Mouse (Mus musculus): ENCODE measurements at regions not wholly inside any gene's neighbourhood (a gene's known extent, or its start where the extent isn't known, plus 50 kb on each side); places are given as distances from the start of the nearest gene placed in this dataset.

- H3K27ac ChIP-seq (ENCODE audit: insufficient read depth, low read length) = no peak overlapping the region
- DNase-seq (ENCODE audit: low read depth in 1 of 2, low spot score in 2 of 2) = no peak
- H3K4me1 ChIP-seq (ENCODE audit: control insufficient read depth, insufficient read depth, insufficient read length) = no peaks in the 10 kb centered on the region
- no peak for TF ChIP-seq CTCF (IDR thresholded peaks at IDR 0.05; ENCODE audit: extremely low read depth, insufficient read depth, insufficient read length, insufficient replicate concordance)
- TF ChIP-seq POLR2A (IDR thresholded peaks at IDR 0.05; ENCODE audit: low read depth, low read length) = no peak
- H3K4me3 ChIP-seq (ENCODE audit: extremely low read depth, insufficient read depth, insufficient read length) = no peak overlapping the region
- WGBS = 63% methylated on average over 2 of the region's 2 CpGs
- no peaks in the 10 kb centered on the region for H3K36me3 ChIP-seq (ENCODE audit: control insufficient read depth, insufficient read depth, low read length)
- H3K27me3 ChIP-seq (ENCODE audit: control insufficient read depth, insufficient read depth, low read length) = no peaks in the 10 kb centered on the region
These were observed 595.2 kb upstream of the Akr1e1 start for GRCm38 (mm10) chr13:5204143-5204542.

GRCm38 (mm10) chr13:5211659-5212058 is 602.7 kb upstream of the Akr1e1 start:
- 88% methylated on average over 1 of the region's 1 CpGs for WGBS
- Histone ChIP-seq H3K36me3 (ENCODE audit: control insufficient read depth, insufficient read depth, low read length) (no peaks in the 10 kb centered on the region), H3K4me1 (ENCODE audit: control insufficient read depth, insufficient read depth, insufficient read length) (no peaks in the 10 kb centered on the region), H3K4me3 (ENCODE audit: extremely low read depth, insufficient read depth, insufficient read length) (no peak overlapping the region), H3K27me3 (ENCODE audit: control insufficient read depth, insufficient read depth, low read length) (no peaks in the 10 kb centered on the region), H3K27ac (ENCODE audit: insufficient read depth, low read length) (no peak overlapping the region)
- DNase-seq (ENCODE audit: low read depth in 1 of 2, low spot score in 2 of 2) = no peak
- TF ChIP-seq POLR2A (IDR thresholded peaks at IDR 0.05; ENCODE audit: low read depth, low read length) (no peak), CTCF (IDR thresholded peaks at IDR 0.05; ENCODE audit: extremely low read depth, insufficient read depth, insufficient read length, insufficient replicate concordance) (no peak)

GRCm38 (mm10) chr13:5229476-5229875 is 620.5 kb upstream of the Akr1e1 start:
- DNase-seq (ENCODE audit: low read depth in 1 of 2, low spot score in 2 of 2) = no peak
- no peak for TF ChIP-seq POLR2A (IDR thresholded peaks at IDR 0.05; ENCODE audit: low read depth, low read length)
- no peak for TF ChIP-seq CTCF (IDR thresholded peaks at IDR 0.05; ENCODE audit: extremely low read depth, insufficient read depth, insufficient read length, insufficient replicate concordance)
- no peak overlapping the region for H3K4me3 ChIP-seq (ENCODE audit: extremely low read depth, insufficient read depth, insufficient read length)
- H3K27ac ChIP-seq (ENCODE audit: insufficient read depth, low read length) = no peak overlapping the region
- H3K27me3 ChIP-seq (ENCODE audit: control insufficient read depth, insufficient read depth, low read length) = no peaks in the 10 kb centered on the region
- H3K36me3 ChIP-seq (ENCODE audit: control insufficient read depth, insufficient read depth, low read length) = no peaks in the 10 kb centered on the region
- H3K4me1 ChIP-seq (ENCODE audit: control insufficient read depth, insufficient read depth, insufficient read length) = no peaks in the 10 kb centered on the region
- 84% methylated on average over 3 of the region's 3 CpGs for WGBS

GRCm38 (mm10) chr13:5234232-5234631 is 625.3 kb upstream of the Akr1e1 start:
- Histone ChIP-seq H3K4me1 (ENCODE audit: control insufficient read depth, insufficient read depth, insufficient read length) (no peaks in the 10 kb centered on the region), H3K4me3 (ENCODE audit: extremely low read depth, insufficient read depth, insufficient read length) (no peak overlapping the region), H3K27ac (ENCODE audit: insufficient read depth, low read length) (no peak overlapping the region), H3K36me3 (ENCODE audit: control insufficient read depth, insufficient read depth, low read length) (no peaks in the 10 kb centered on the region), H3K27me3 (ENCODE audit: control insufficient read depth, insufficient read depth, low read length) (no peaks in the 10 kb centered on the region)
- no peak for DNase-seq (ENCODE audit: low read depth in 1 of 2, low spot score in 2 of 2)
- TF ChIP-seq CTCF (IDR thresholded peaks at IDR 0.05; ENCODE audit: extremely low read depth, insufficient read depth, insufficient read length, insufficient replicate concordance) (no peak), POLR2A (IDR thresholded peaks at IDR 0.05; ENCODE audit: low read depth, low read length) (no peak)
- 91% methylated on average over 3 of the region's 3 CpGs for WGBS

- TF ChIP-seq POLR2A (IDR thresholded peaks at IDR 0.05; ENCODE audit: low read depth, low read length) (no peak), CTCF (IDR thresholded peaks at IDR 0.05; ENCODE audit: extremely low read depth, insufficient read depth, insufficient read length, insufficient replicate concordance) (no peak)
- no peaks in the 10 kb centered on the region for H3K36me3 ChIP-seq (ENCODE audit: control insufficient read depth, insufficient read depth, low read length)
- no peaks in the 10 kb centered on the region for H3K27me3 ChIP-seq (ENCODE audit: control insufficient read depth, insufficient read depth, low read length)
- DNase-seq (ENCODE audit: low read depth in 1 of 2, low spot score in 2 of 2) = no peak
- WGBS = 98% methylated on average over 1 of the region's 1 CpGs
- H3K4me1 ChIP-seq (ENCODE audit: control insufficient read depth, insufficient read depth, insufficient read length) = no peaks in the 10 kb centered on the region
- no peak overlapping the region for H3K4me3 ChIP-seq (ENCODE audit: extremely low read depth, insufficient read depth, insufficient read length)
- H3K27ac ChIP-seq (ENCODE audit: insufficient read depth, low read length) = no peak overlapping the region
These were observed 625.9 kb upstream of the Klf6 start for GRCm38 (mm10) chr13:5235391-5235790.

GRCm38 (mm10) chr13:5240541-5240940 is 620.7 kb upstream of the Klf6 start:
- DNase-seq (ENCODE audit: low read depth in 1 of 2, low spot score in 2 of 2) = no peak
- Histone ChIP-seq H3K27ac (ENCODE audit: insufficient read depth, low read length) (no peak overlapping the region), H3K4me1 (ENCODE audit: control insufficient read depth, insufficient read depth, insufficient read length) (no peaks in the 10 kb centered on the region), H3K27me3 (ENCODE audit: control insufficient read depth, insufficient read depth, low read length) (no peaks in the 10 kb centered on the region), H3K4me3 (ENCODE audit: extremely low read depth, insufficient read depth, insufficient read length) (no peak overlapping the region), H3K36me3 (ENCODE audit: control insufficient read depth, insufficient read depth, low read length) (no peaks in the 10 kb centered on the region)
- 84% methylated on average over 4 of the region's 4 CpGs for WGBS
- TF ChIP-seq POLR2A (IDR thresholded peaks at IDR 0.05; ENCODE audit: low read depth, low read length) (no peak), CTCF (IDR thresholded peaks at IDR 0.05; ENCODE audit: extremely low read depth, insufficient read depth, insufficient read length, insufficient replicate concordance) (no peak)

- TF ChIP-seq POLR2A (IDR thresholded peaks at IDR 0.05; ENCODE audit: low read depth, low read length) (no peak), CTCF (IDR thresholded peaks at IDR 0.05; ENCODE audit: extremely low read depth, insufficient read depth, insufficient read length, insufficient replicate concordance) (no peak)
- Histone ChIP-seq H3K4me1 (ENCODE audit: control insufficient read depth, insufficient read depth, insufficient read length) (no peaks in the 10 kb centered on the region), H3K27ac (ENCODE audit: insufficient read depth, low read length) (no peak overlapping the region), H3K36me3 (ENCODE audit: control insufficient read depth, insufficient read depth, low read length) (no peaks in the 10 kb centered on the region), H3K27me3 (ENCODE audit: control insufficient read depth, insufficient read depth, low read length) (no peaks in the 10 kb centered on the region), H3K4me3 (ENCODE audit: extremely low read depth, insufficient read depth, insufficient read length) (no peak overlapping the region)
- DNase-seq (ENCODE audit: low read depth in 1 of 2, low spot score in 2 of 2) = no peak
- WGBS = 80% methylated on average over 2 of the region's 2 CpGs
These were observed 618.5 kb upstream of the Klf6 start for GRCm38 (mm10) chr13:5242782-5243181.
